Mouse (Mus musculus) lung, adult 18-20 months (tissue): ENCODE results near the gene Rcn1.

Source experiments
- DNase-seq, 2 experiments: peaks; one replicate each; pipeline ENCODE4 v3.0.0; 2022; ENCODE audit warnings: mixed read lengths in 2 of 2

The Rcn1 gene

DNA sequence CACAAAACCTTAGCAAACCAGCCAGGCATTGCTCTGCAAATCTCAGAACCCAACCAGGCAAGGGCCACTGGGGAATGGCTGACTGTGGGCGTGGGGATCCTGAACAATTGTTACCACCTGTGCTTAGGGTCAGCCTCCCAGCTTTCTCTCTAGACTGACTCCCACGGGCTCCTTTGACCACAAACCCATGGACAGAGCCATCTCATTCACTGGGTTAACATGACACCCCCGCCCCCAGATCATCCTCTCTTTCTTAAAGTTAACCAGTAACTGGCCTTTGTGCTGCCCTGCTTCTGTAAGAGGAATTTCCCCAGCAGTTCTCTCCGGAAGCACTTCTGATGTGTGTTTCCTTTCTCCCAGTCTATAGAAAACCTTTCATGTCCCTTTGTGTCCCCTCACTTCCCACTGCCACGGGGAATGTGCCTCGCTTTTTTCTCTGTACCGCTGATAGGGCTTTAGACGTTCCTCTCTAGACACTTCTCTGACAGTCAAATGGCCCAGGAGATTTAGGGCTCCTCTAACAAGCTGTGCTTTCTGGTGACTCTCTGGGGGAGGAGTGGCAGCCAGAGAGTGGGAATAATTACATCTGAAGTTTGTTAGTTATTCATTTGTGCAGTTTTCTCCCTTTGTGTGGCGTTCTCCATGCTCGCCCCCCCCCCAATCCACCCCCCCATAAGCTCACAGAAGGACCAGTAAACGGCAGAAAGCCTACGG is 62.6 kb downstream of the Rcn1 start:
- no peak for DNase-seq
